Mouse (Mus musculus): ENCODE measurements around the gene Stx8.

DNA sequence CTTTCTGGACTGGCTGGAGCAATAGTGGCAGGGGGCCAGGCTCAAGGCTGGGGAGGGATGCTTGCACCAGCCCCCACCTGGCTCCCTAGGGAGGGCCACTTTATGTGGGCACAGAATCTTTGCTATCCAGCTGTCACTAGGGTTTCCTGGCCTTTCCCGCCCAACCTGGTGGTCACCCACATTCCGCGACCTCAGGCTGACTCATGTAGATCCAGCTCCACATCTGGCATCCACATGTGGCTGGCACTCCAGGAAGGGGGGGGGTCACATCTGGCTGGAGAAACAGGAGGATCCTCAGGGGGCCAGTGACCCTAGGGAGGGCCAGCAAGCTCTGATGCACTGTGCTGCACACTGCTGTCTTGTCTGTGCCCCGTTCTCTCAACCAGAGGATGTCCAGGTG, 254.7 kb downstream of the Stx8 start:
- TF ChIP-seq CTCF (IDR thresholded peaks at IDR 0.05; ENCODE audit: low read depth, low read length) (no peak), POLR2A (IDR thresholded peaks at IDR 0.05; ENCODE audit: borderline replicate concordance, low read depth, low read length) (no peak)

Measured in bone marrow macrophage, adult 2 months (primary cell).